Mouse (Mus musculus) forebrain, embryonic 16.5 days (tissue): ENCODE results near the gene Trim34a. TPM values are rescaled to one million over a fixed set of nuclear protein-coding genes. Genes with fewer than 3 reads are reported as not detected.
"Not testable (repeated sequence)": the region's sequence is repeated elsewhere in the genome, so short reads cannot be mapped to it uniquely, and the experiment has no call there.

ENCODE experiments used
- ATAC-seq: fragments of 200-750 bp; cut with Nextera tagmentation; 2 replicates; pipeline ENCODE4 v1.8.0; 2017; ENCODE audit warnings: mild to moderate bottlenecking, moderate library complexity
- H3K27ac ChIP-seq: fragments of 300-500 bp; sonication (generic); 2 replicates; pipeline ENCODE4 v1.5.1; 2014; ENCODE audit warnings: low read length, control low read depth
- H3K27me3 ChIP-seq: fragments of 300-500 bp; sonication (generic); replicated peaks from 2 replicates; pipeline ENCODE4 v1.6.1; 2014; ENCODE audit warnings: low read length; ENCODE audit not compliant: control insufficient read depth, insufficient read depth
- H3K36me3 ChIP-seq: fragments of 300-500 bp; sonication (generic); 2 replicates; pipeline ENCODE4 v1.6.1; 2014; ENCODE audit not compliant: control insufficient read depth, insufficient read depth
- H3K4me1 ChIP-seq: fragments of 300-500 bp; sonication (generic); replicated peaks from 2 replicates; pipeline ENCODE4 v1.6.1; 2014; ENCODE audit warnings: low read length; ENCODE audit not compliant: control insufficient read depth, insufficient read depth
- H3K4me2 ChIP-seq: fragments of 300-500 bp; sonication (generic); 2 replicates; pipeline ENCODE4 v1.6.1; 2014; ENCODE audit warnings: mild to moderate bottlenecking, low read length, control low read depth
- H3K4me3 ChIP-seq: fragments of 300-500 bp; sonication (generic); replicated peaks from 2 replicates; pipeline ENCODE4 v1.5.1; 2014; ENCODE audit warnings: mild to moderate bottlenecking, low read length, control low read depth
- H3K9ac ChIP-seq: fragments of 300-500 bp; sonication (generic); replicated peaks from 2 replicates; pipeline ENCODE4 v1.6.1; 2014; ENCODE audit warnings: low read depth, low read length, control low read depth
- H3K9me3 ChIP-seq: fragments of 300-500 bp; sonication (generic); 2 replicates; pipeline ENCODE4 v1.6.1; 2016; ENCODE audit warnings: low read length; ENCODE audit not compliant: control insufficient read depth
- WGBS: fragments of 180-500 bp; shearing (Covaris S2); extraction: QIAGEN DNeasy Blood & Tissue Kit; methylation state at CpG from one replicate; pipeline ENCODE4 v1.1.7; 2014; 5-methylcytosine and 5-hydroxymethylcytosine counted together
- polyA plus RNA-seq: library from polyadenylated mRNA; unstranded; fragments of >200 nt; fragmentation: Nextera tagmentation; extraction: Ambion mirVana; gene quantifications from 2 replicates; pipeline ENCODE4 v1.2.1, GENCODE M21; 2015

Gene Trim34a
- polyA plus RNA-seq, 1 experiment from 2014 or later: 0.54 TPM

DNA sequence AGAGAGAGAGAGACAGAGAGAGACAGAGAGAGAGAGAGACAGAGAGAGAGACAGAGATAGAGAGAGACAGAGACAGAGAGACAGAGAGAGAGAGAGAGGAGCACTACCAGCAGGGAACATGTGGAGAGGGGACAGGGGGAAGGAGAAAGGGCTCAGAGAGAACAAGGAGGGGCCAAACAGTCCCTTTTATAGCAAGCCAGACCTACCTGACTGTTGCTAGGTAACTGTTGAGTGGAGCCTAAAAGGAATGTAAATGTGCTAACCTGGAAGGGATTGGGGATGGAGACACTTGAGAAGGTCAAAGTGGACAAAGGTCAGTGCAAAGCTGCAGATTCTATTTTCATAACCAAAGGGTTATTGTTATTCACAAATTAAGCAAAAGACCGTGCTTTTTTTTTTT lies 641 bp upstream of the Trim34a start:
- H3K4me1 ChIP-seq: no peaks in the 10 kb centered on the region
- no peak overlapping the region for H3K27ac ChIP-seq
- H3K9ac ChIP-seq: no peak overlapping the region
- no peak overlapping the region for H3K4me2 ChIP-seq
- H3K36me3 ChIP-seq: no peaks in the 10 kb centered on the region
- no peaks in the 10 kb centered on the region for H3K27me3 ChIP-seq
- 63% methylated on average over 1 of the region's 1 CpGs for WGBS
- H3K4me3 ChIP-seq: no peak overlapping the region
- ATAC-seq: no peak
- H3K9me3 ChIP-seq: no peaks in the 10 kb centered on the region

DNA sequence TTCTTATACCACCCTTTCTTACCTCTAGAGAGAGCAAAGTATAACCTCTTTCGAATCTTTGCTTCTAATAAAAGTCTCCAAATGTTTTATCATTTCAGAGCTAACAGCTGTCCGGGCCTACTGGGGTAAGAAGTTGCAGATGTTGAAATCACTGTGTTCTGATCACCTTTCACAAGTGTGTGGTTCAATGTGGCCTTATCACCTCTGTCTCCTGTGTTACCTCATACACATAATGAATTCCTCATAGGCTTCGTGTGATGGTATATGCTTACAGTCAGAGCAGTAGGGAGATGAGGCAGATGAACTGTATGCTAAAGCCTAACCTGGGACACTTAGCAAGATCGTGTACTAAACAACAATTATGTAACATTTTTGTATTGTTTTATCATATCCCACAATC lies 16.1 kb downstream of the Trim34a start:
- H3K4me2 ChIP-seq, H3K4me3 ChIP-seq, H3K4me1 ChIP-seq, H3K36me3 ChIP-seq, H3K27ac ChIP-seq, H3K9ac ChIP-seq, ATAC-seq, H3K9me3 ChIP-seq, H3K27me3 ChIP-seq: not testable (repeated sequence)
- 83% methylated on average over 4 of the region's 4 CpGs for WGBS

DNA sequence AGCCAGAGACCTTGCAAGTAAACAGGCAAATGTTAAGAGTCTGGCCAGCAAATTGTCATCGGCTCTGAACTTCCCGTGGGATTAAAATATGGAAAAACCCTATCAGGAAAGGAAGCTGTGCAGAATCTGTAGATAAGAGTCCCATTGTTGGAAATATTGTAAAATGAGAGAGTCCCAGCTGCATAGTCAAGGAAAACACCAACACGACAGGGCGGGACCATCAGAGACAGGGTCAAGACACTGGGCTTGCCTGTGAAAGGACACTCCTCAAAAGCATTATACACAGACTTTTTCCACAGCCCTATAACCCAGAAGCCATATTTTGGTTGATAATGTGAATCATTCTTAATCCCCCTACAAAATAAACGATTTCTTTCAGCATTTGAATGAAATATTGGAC lies 21.1 kb downstream of the Trim34a start:
- H3K4me2 ChIP-seq, ATAC-seq, H3K27ac ChIP-seq, H3K4me3 ChIP-seq, H3K9me3 ChIP-seq, H3K36me3 ChIP-seq, H3K27me3 ChIP-seq, H3K9ac ChIP-seq, H3K4me1 ChIP-seq: not testable (repeated sequence)
- 86% methylated on average over 4 of the region's 5 CpGs for WGBS

DNA sequence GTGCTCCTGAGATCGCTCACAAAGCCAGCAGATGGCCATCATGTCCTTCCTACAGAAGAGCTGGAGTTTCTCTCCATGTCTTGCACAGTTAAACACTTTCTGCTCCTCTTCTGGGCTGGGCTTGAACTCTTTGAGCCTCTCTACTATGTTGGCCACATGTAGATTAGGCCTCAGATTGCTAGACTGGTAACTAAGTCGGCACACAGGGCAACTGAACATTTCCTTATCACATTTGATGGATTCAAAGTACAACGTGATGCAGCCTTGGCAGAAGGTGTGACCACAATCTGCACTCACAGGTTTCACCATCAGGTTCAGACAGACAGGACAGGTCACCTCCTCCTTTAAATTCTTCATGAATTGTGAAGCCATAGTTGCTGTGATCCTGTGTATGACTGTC lies 35.1 kb downstream of the Trim34a start:
- not testable (repeated sequence) for H3K36me3 ChIP-seq, H3K9ac ChIP-seq, H3K4me2 ChIP-seq, H3K27me3 ChIP-seq, H3K4me1 ChIP-seq, H3K9me3 ChIP-seq, ATAC-seq, H3K4me3 ChIP-seq, H3K27ac ChIP-seq
- 75% methylated on average over 3 of the region's 3 CpGs for WGBS

DNA sequence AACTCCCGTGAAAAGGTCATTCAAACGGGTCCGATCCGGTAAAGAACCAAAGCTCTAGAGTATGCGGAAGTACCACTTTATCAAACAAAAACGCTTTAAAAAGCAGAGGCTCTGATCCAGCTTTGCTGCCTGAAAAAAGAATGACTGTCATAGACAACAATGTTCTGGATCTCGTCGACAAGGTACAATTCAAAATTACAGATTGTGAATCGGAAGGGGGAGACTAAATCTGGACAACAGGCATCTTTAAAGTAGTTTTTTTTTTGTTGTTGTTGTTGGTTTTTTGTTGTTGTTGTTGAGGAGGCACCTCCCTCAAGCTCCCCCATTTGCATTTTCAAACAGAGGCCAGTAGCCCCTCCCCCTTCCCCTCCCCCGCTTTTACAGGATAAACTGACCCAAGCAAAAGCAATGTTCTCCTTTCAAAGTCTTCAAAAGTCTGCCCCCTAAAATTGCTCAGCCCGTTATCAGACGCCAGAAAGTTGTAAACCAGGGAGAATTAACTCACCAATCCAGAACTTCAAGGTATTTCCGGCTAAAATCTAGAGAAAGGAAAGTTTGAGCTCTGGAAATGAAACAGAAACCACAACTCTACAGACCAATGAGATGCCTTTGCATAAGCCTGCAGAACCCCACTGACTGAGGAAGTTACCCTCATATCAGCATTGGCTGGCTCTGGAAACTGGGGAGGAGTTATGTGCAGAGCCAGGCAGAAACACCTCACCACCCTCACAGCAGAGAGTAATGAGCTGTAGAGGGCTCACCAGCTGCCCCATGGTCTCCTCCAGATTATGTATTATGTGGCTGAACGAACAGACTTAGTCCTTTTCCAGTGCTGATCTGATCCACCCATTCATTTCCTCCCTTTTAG lies 43.6 kb downstream of the Trim34a start, which contains the start of gene Trim5:
Trim5 (minus strand) TSS at position 519 of the 868 bp plus-strand sequence.
- not testable (repeated sequence) for H3K9me3 ChIP-seq, ATAC-seq, H3K4me2 ChIP-seq, H3K36me3 ChIP-seq, H3K4me3 ChIP-seq, H3K9ac ChIP-seq, H3K4me1 ChIP-seq, H3K27ac ChIP-seq, H3K27me3 ChIP-seq
- WGBS: 47% methylated on average over 13 of the region's 14 CpGs

DNA sequence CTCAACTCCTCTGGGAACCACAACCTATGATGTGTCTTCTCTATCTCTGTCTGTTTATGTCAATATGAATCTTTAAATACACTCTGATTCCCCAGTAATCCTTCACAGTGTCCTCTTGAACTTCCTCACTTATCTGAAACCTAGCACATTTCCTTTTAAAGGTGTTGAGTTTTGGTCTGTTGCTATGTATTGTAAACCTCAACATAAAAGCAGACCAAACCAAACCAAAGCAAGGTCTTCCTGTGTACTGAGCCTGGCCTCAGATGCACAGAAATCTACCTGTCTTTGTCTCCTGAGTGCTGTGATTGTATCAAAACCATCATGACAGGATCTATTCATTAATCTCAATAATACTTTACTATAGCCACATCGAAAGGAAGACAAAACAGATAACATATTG lies 46.4 kb downstream of the Trim34a start:
- Histone ChIP-seq H3K9me3 (no peaks in the 10 kb centered on the region), H3K27me3 (no peaks in the 10 kb centered on the region), H3K36me3 (no peaks in the 10 kb centered on the region), H3K9ac (no peak overlapping the region), H3K4me3 (no peak overlapping the region), H3K4me1 (no peaks in the 10 kb centered on the region), H3K27ac (no peak overlapping the region), H3K4me2 (no peak overlapping the region)
- ATAC-seq: no peak
- 94% methylated on average over 1 of the region's 1 CpGs for WGBS

DNA sequence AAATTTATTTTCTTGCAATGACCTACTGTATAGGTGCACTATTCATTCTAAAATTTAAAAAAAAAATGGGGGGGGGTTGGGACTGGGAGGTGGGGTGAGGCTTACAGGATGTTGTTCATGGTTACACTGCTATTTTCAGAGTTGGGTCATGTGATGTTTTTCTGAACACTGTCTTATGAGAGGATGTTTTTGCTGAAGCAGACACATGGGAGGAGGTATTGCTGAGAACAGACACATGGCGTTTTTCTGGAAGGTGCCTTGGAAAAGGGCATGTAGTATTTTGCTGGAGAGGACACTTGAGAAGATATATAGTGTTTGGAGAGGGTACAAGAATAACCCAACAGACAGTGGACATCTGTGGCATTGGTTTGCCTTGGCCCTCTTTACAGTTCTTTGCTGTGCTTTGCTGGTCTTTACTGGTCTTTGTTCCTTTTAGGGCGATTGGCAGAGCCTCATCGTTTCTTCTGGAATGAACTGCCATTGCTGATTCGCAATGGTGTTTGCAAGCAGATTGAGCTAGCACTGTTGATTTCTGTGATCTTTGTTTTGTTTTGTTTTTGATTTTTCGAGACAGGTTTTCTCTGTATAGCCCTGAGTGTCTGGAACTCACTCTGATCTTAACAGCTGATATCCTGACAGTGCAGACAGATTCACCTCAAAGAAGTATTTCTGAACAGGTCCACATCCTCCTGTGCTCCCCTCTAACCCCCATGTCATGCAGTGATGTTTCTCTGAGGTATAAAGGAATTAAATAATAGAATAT lies 47.6 kb downstream of the Trim34a start:
- Histone ChIP-seq H3K4me2 (no peak overlapping the region), H3K9ac (no peak overlapping the region), H3K27me3 (no peaks in the 10 kb centered on the region), H3K4me3 (no peak overlapping the region), H3K4me1 (no peaks in the 10 kb centered on the region), H3K36me3 (no peaks in the 10 kb centered on the region), H3K27ac (no peak overlapping the region), H3K9me3 (no peaks in the 10 kb centered on the region)
- ATAC-seq: no peak
- WGBS: 93% methylated on average over 5 of the region's 5 CpGs

Other genes with a start within 250 kb of the Trim34a start
- gene Olfr638, start 245.7 kb upstream of the Trim34a start, polyA plus RNA-seq: not detected in 2 replicates
- gene Olfr639, start 227.2 kb upstream of the Trim34a start, polyA plus RNA-seq: not detected in 2 replicates
- not detected in 2 replicates for gene Olfr640, start 218.9 kb upstream of the Trim34a start, polyA plus RNA-seq
- not detected in 2 replicates for gene Olfr641, start 209.0 kb upstream of the Trim34a start, polyA plus RNA-seq
- not detected in 2 replicates for gene Olfr642, start 191.8 kb upstream of the Trim34a start, polyA plus RNA-seq
- not detected in 2 replicates for gene 4930516K23Rik, start 183.0 kb upstream of the Trim34a start, polyA plus RNA-seq
- not detected in 2 replicates for gene Olfr644, start 172.6 kb upstream of the Trim34a start, polyA plus RNA-seq
- gene Olfr645, start 159.0 kb upstream of the Trim34a start, polyA plus RNA-seq: not detected in 2 replicates
- not detected in 2 replicates for gene Olfr646, start 139.6 kb upstream of the Trim34a start, polyA plus RNA-seq
- gene Ubqln5, start 114.6 kb upstream of the Trim34a start, polyA plus RNA-seq: not detected in 2 replicates
- gene Olfr643, start 107.1 kb upstream of the Trim34a start, polyA plus RNA-seq: not detected in 2 replicates
- 0.10 TPM in 1 of 2 replicates, not detected in the other for gene Ubqln3, start 101.2 kb upstream of the Trim34a start, polyA plus RNA-seq
- not detected in 2 replicates for gene Ubqlnl, start 93.9 kb upstream of the Trim34a start, polyA plus RNA-seq
- 2.1 TPM in 1 of 2 replicates, not detected in the other for gene Olfm5, start 79.6 kb upstream of the Trim34a start, polyA plus RNA-seq
- 0.45 and 0.81 TPM in 2 replicates for gene Olfr648, start 61.1 kb upstream of the Trim34a start, polyA plus RNA-seq
- not detected in 2 replicates for gene Olfr649, start 48.5 kb upstream of the Trim34a start, polyA plus RNA-seq
- 0.31 and 0.61 TPM in 2 replicates for gene Trim6, start 25.7 kb upstream of the Trim34a start, polyA plus RNA-seq
- gene Trim5, start 43.6 kb downstream of the Trim34a start, polyA plus RNA-seq: 0.23 TPM in 1 of 2 replicates, not detected in the other
- 0.96 and 1.6 TPM in 2 replicates for gene Trim12a, start 71.0 kb downstream of the Trim34a start, polyA plus RNA-seq
- not detected in 2 replicates for gene Trim34b, start 85.0 kb downstream of the Trim34a start, polyA plus RNA-seq
- gene Trim12c, start 108.9 kb downstream of the Trim34a start, polyA plus RNA-seq: 1.1 and 1.2 TPM in 2 replicates
- gene Trim30b, start 125.4 kb downstream of the Trim34a start, polyA plus RNA-seq: not detected in 2 replicates
- not detected in 2 replicates for gene Trim30c, start 156.4 kb downstream of the Trim34a start, polyA plus RNA-seq
- 0.42 and 0.70 TPM in 2 replicates for gene Trim30a, start 220.7 kb downstream of the Trim34a start, polyA plus RNA-seq